Mouse (Mus musculus) right cerebral cortex, adult 2 months (tissue): Measurements from ENCODE around the gene Golt1b.
A peak's percentile ranks its signal among the peaks of the same experiment; 100 is the strongest.

Experiments used
- DNase-seq, 2 experiments: peaks; one replicate each; pipeline ENCODE4 v3.0.0; 2021 to 2022; ENCODE audit warnings: low spot score in 2 of 2

Gene Golt1b

DNA sequence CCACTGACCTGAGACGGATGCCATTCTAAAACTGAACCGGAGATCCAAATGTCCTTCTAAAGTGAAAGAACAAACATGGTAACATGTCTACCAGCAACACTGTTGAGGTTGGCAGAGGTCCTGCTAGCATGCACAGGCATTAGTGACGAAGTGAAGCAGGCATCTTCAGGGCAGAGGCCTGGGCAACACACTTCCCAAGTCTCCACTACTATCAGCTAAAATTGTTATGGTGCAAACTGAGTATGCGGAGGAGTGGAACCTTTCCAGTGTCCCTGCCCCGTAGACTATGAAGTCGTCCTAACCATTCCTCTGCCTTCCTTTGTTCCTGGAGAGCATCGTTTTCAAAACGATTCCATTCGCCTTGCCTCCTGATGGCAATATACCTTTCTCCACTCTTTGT, 2.5 kb upstream of the Golt1b start:
- no peak for DNase-seq

GRCm38 (mm10) chr6:142386285-142387010, 573 bp upstream of the Golt1b start:
- DNase-seq: no peak

GRCm38 (mm10) chr6:142387755-142388271, 792 bp downstream of the Golt1b start:
- no peak for DNase-seq

DNA sequence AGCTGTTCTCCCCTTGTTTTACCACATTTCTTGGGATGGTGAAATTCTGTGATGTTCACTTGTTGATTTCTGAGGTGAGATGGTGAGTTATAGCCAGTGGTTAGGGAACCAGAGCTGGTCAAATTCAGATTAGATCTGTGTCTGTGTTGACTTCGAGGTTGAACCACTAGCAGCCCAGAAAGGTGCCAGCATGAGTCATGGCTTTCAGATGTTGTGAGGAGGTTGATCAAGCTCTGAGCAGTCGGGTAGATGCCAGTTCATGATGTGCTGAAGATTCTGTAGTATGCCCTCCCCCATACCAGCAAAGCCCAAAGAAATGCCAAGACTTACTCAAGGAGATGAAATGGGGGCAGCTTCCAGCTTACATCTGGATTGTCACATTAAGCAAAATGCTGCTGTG, 2.1 kb downstream of the Golt1b start:
- peak in 1 of 2 experiments; percentile 18 for DNase-seq

GRCm38 (mm10) chr6:142392312-142392711, 5.3 kb downstream of the Golt1b start:
- no peak for DNase-seq

DNA sequence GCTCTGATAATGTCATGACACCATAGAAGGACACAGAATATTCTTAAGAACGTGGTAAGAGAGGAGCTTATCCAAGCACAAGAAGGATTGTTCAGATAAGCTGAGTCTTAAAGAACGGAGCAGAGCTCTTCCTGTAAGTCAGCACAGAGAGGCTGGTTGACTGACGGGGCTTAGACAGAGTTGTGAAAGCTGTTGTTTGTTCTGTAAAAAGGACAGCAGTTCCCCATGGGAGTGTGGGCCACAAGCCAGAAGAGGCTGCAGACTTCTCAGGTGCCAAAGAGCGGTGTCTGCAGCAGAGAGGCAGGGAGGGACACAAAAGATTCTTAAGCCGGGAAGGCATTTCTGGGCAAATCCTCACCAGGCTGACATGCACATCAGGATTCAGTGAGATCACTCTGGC, 7.6 kb downstream of the Golt1b start:
- peak in 1 of 2 experiments; percentile 13 for DNase-seq

DNA sequence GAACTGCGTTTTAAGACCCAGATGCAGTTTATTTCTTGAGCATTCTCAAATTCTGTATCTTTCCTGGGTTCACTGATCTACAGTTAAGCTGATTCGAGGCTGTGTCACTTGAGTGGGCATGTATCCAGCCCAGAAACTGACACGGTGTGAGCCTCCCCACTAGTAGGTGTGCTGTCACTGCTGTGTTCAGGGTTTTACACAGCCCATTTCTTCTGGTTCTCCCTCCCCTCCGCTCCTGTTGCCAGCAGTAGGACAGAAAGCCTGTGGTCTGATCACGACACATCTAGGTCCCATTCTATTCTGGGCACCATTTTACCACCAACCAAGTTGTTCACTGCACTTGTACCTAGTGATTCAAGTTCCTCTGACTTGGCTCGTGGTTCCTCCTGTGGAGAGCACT, 8.7 kb downstream of the Golt1b start:
- no peak for DNase-seq

GRCm38 (mm10) chr6:142411140-142411539, 24.1 kb downstream of the Golt1b start:
- no peak for DNase-seq

DNA sequence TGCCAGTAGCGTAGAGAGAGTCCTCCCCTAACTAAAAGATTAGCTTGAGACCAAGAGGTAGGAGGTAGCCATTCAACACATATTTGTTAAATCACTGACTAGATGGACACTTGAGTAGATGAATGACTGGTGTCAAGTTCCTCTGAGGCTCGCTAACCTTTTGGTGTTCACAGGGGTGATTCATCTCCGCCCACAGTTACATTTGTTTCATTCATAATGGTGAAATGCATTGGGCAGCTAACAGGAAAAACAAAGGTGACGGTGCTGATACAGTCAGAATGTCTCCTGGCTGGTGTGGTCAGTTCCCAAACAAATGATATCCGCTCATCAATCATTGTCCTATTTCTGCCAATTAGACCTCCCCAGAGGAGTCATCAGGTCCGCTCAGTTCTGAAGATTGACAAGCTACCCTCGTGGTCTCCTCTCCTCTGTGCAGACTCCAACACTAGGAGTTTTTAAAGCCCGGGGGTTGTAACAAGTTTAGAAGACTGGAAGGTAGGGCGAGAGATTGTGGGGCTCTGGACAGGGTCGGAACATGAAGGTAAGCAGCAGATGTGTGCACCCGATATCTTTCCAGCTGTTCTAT, 26.0 kb downstream of the Golt1b start, which contains the start of gene Spx:
TSS of gene Spx (plus strand) at position 536 of the 586 bp plus-strand sequence.
- DNase-seq: no peak

GRCm38 (mm10) chr6:142413845-142414244, 26.8 kb downstream of the Golt1b start:
- no peak for DNase-seq

DNA sequence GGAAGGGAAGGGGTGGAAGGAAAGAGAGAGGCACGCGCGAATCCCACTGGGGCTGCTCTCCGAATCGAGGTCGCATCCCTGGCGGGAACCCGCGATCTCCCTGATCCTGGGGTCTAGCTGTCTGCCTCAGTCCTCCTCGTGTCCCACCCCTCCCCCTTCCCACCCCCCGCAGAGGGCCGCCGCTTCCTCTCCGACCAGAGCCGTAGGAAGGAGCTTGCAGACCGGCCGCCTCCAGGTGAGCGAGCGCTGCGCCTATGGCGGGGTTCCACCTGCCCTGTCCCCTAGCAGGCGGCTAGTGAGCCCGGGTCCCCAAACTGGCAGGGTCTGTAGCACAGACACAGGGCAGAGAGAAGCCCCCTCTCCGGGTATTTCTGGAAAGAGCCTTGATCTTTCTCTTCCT, 27.6 kb downstream of the Golt1b start:
- DNase-seq: no peak

GRCm38 (mm10) chr6:142424976-142425375, 38.0 kb downstream of the Golt1b start:
- DNase-seq: no peak

DNA sequence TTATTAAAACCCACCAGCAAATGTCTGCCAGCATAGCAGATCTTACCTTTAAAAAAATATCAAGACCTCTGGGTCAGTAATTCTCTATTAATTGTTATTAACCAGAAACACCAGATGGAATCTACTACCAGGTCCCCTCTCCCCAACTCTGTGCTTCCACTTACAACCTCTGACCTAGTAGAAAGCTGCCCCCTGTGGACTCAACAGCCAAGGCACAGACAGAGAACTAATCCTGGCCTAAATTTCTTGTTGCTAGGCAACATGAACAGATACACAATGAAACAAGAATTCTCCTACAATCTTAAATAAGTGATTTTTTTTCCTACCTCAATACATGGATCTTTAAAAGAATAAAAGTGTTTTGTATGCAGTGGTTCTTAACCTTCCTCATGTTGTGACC, 42.1 kb downstream of the Golt1b start:
- DNase-seq: no peak

- no peak for DNase-seq
Observed at GRCm38 (mm10) chr6:142451381-142451780, 64.4 kb downstream of the Golt1b start.

DNA sequence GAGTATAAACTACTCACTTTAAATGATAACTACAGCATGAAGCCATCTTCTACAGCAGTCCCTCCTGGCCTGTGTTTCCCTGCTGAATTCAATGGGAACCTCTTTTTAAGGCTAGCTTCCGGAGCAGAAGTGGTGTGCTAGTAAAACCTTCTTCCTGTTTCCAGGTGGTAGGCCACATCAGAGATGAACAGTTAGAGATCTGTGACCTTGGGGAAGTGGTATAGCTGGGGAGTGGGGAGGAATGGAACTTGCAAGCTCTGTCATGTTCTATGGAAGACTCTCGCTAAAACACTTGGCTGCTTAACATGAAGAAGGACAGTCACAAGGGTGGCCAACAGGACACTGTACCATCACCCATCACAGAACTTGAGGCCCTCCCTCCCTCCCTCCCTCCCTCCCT, 66.3 kb downstream of the Golt1b start:
- no peak for DNase-seq
